In genomic region chr2:6726071-6726470, GRCm38 (mm10) we compare ENCODE assay signal across 8 mouse cellular contexts.
DNase-seq lines count a peak whose midpoint lies in the region; ATAC-seq and TF ChIP-seq lines count a peak whose summit lies in the region.
"Had no signal": no experiment of that assay in that cellular context is flagged by ENCODE, and none has a peak within 500 bp of the region (broad histone marks: within the 10 kb centered on the region; RNA-seq: fewer than 3 reads in every experiment).

No protein-coding gene starts in this region.

- no peaks in the 10 kb centered on the region for H3K27me3 ChIP-seq in intestine, postnatal 0 days (replicated peaks; ENCODE audit: control insufficient read depth, insufficient read depth, low read length)
- H3K27me3 ChIP-seq in intestine, embryonic 16.5 days (replicated peaks; ENCODE audit: control insufficient read depth, insufficient read depth, low read length) = no peaks in the 10 kb centered on the region
- H3K27me3 ChIP-seq: embryonic facial prominence, embryonic 12.5 days had no signal

- no peaks in the 10 kb centered on the region for H3K36me3 ChIP-seq in intestine, postnatal 0 days (ENCODE audit: control insufficient read depth, insufficient read depth)
- H3K36me3 ChIP-seq in intestine, embryonic 16.5 days (ENCODE audit: control insufficient read depth, insufficient read depth, low read length) = no peaks in the 10 kb centered on the region
- H3K36me3 ChIP-seq: embryonic facial prominence, embryonic 12.5 days had no signal

- no peak overlapping the region for H3K9ac ChIP-seq in intestine, postnatal 0 days (ENCODE audit: low read depth, low read length)
- H3K9ac ChIP-seq in intestine, embryonic 16.5 days (ENCODE audit: low read depth, low read length) = no peak overlapping the region
- H3K9ac ChIP-seq: embryonic facial prominence, embryonic 12.5 days had no signal

- TF ChIP-seq CTCF in intestine, postnatal 0 days (IDR thresholded peaks at IDR 0.05; ENCODE audit: low read depth) = peak; percentile 36

- no peak overlapping the region for H3K4me2 ChIP-seq in intestine, postnatal 0 days (replicated peaks; ENCODE audit: low read depth)
- no peak overlapping the region for H3K4me2 ChIP-seq in intestine, embryonic 16.5 days (ENCODE audit: low read depth, low read length)
- H3K4me2 ChIP-seq: embryonic facial prominence, embryonic 12.5 days had no signal

- no peak for ATAC-seq in intestine, postnatal 0 days
- ATAC-seq in intestine, embryonic 16.5 days = no peak

- H3K4me3 ChIP-seq in intestine, postnatal 0 days (ENCODE audit: low read depth, low read length) = no peak overlapping the region
- H3K4me3 ChIP-seq in intestine, embryonic 16.5 days (ENCODE audit: low read length) = no peak overlapping the region
- H3K4me3 ChIP-seq: embryonic facial prominence, embryonic 12.5 days had no signal

- peak; percentile 68 for DNase-seq in NIH3T3 (ENCODE audit: low read depth)
- peak; percentile 45 to 48 for DNase-seq in adrenal gland, postnatal 36 days
- peak; percentile 27 for DNase-seq in kidney, postnatal 14 days
- DNase-seq in thymus, postnatal 14 days = no peak
- DNase-seq in spleen, adult 18-20 months = no peak

- no peaks in the 10 kb centered on the region for H3K4me1 ChIP-seq in intestine, postnatal 0 days (replicated peaks; ENCODE audit: control insufficient read depth, insufficient read depth, low read length)
- peaks cover 14% of the 10 kb centered on the region for H3K4me1 ChIP-seq in intestine, embryonic 16.5 days (ENCODE audit: control insufficient read depth, insufficient read depth, low read length)

- WGBS in intestine, postnatal 0 days = 78% methylated on average over 8 of the region's 8 CpGs
- WGBS in intestine, embryonic 16.5 days = 73% methylated on average over 8 of the region's 8 CpGs

- H3K27ac ChIP-seq in intestine, postnatal 0 days (ENCODE audit: low read depth, low read length) = no peak overlapping the region
- H3K27ac ChIP-seq in intestine, embryonic 16.5 days (ENCODE audit: low read length) = no peak overlapping the region
- H3K27ac ChIP-seq: embryonic facial prominence, embryonic 12.5 days had no signal

- H3K9me3 ChIP-seq in intestine, postnatal 0 days (ENCODE audit: control insufficient read depth) = no peaks in the 10 kb centered on the region
- no peaks in the 10 kb centered on the region for H3K9me3 ChIP-seq in intestine, embryonic 16.5 days (ENCODE audit: control insufficient read depth, low read length)
- H3K9me3 ChIP-seq: embryonic facial prominence, embryonic 12.5 days had no signal

Comparison
In these comparisons a context has a peak if more than half of its experiments do, and no peak if none do; other contexts are left out.
1. DNase-seq: peak in NIH3T3 (single experiment), adrenal gland, postnatal 36 days (2 of 2) and kidney, postnatal 14 days (single experiment); none in thymus, postnatal 14 days (single experiment) and spleen, adult 18-20 months (0 of 2).